Mouse (Mus musculus) olfactory bulb, adult 2 months (tissue): ENCODE data around the gene Tmem132d.

Experiments
- CTCF ChIP-seq: fragments of 200-500 bp; IDR thresholded peaks from 2 replicates; pipeline ENCODE4 v1.5.1; 2012; ENCODE audit warnings: low read depth, mild to moderate bottlenecking, low read length, moderate library complexity; ENCODE audit not compliant: insufficient read depth
- POLR2A ChIP-seq: fragments of 200-500 bp; IDR thresholded peaks from 2 replicates; pipeline ENCODE4 v1.6.1; 2012; ENCODE audit warnings: mild to moderate bottlenecking, low read depth, low read length, moderate library complexity; ENCODE audit not compliant: insufficient read depth

GRCm38 (mm10) chr5:128192485-128193055 lies 240.3 kb downstream of the Tmem132d start:
- TF ChIP-seq CTCF, result no peak
- no peak for TF ChIP-seq POLR2A
